Mouse (Mus musculus) kidney, postnatal 10 days (tissue): ENCODE results near the gene Tmem63c.
A peak's percentile ranks its signal among the peaks of the same experiment; 100 is the strongest.

Experiments
- DNase-seq: peaks from one replicate; pipeline ENCODE4 v3.0.0; 2021; ENCODE audit warnings: mixed read lengths

Tmem63c gene

GRCm38 (mm10) chr12:87002209-87002608 lies 18.9 kb upstream of the Tmem63c start:
- DNase-seq: no peak

GRCm38 (mm10) chr12:87002815-87003214 lies 18.3 kb upstream of the Tmem63c start:
- no peak for DNase-seq

- no peak for DNase-seq
Observed at GRCm38 (mm10) chr12:87003606-87004005, 17.5 kb upstream of the Tmem63c start.

- DNase-seq: no peak
Observed at GRCm38 (mm10) chr12:87004596-87004995, 16.5 kb upstream of the Tmem63c start.

DNA sequence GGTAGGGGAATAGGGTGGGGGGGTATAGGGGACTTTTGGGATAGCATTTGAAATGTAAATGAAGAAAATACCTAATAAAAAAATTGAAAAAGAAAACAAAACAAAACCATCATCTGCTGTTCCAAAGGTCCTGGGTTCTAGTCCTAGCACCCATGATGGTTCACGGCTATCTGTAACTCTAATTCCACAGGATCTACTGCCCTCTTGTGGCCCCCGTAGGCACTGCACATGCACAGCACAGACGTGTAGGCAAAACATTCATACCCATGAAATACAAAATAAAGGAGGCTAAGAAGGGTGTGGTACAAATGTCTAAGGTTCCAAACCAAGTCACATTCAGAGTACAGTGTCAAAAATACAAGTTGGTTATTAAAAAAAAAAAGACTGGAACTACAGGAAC lies 4.1 kb upstream of the Tmem63c start:
- peak; percentile 32 for DNase-seq

GRCm38 (mm10) chr12:87018756-87019155 lies 2.4 kb upstream of the Tmem63c start:
- DNase-seq: no peak

DNA sequence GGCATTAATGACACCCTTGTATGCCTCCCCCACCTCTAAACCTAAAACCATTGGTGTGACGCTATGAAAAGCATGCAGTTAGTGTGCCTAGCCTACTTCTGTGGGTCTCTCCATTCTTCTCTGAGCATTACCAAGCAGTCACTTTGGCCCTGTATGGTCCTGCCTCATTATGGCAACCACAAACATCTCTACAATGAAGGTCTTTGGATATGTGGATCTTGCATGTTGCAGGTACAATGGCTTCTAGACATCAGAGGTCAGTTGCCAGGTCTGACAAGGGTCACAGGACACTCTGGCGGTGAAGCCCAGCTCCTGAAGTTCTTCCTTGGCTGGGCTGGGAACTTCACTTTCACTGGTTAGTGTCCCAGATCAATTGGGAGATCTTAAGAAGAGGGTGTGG lies 866 bp downstream of the Tmem63c start:
- no peak for DNase-seq

DNA sequence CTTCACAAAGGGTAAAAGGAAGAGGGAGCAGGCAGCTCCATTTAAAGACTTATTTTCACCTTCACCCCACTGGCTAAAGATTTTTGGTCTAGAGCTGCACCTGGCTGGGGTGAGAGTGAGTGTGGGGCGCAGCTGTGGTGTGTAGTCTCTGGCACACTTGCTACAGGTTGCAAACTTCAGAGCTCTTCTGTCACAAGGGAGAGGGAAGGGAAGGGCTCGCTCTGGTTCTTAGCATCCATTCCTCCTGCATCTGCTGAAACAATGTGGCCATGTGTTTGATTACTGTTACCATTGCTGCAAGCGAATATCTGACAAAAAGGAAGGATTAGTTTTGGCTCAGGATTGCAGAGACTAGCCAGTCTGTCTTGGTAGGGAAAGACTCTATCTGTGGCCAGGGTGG lies 2.3 kb downstream of the Tmem63c start:
- no peak for DNase-seq

- DNase-seq: peak; percentile 18
Observed at GRCm38 (mm10) chr12:87026109-87026870, 5.2 kb downstream of the Tmem63c start.

- no peak for DNase-seq
Observed at GRCm38 (mm10) chr12:87026871-87027240, 5.7 kb downstream of the Tmem63c start.

GRCm38 (mm10) chr12:87027391-87027790 lies 6.3 kb downstream of the Tmem63c start:
- no peak for DNase-seq

DNA sequence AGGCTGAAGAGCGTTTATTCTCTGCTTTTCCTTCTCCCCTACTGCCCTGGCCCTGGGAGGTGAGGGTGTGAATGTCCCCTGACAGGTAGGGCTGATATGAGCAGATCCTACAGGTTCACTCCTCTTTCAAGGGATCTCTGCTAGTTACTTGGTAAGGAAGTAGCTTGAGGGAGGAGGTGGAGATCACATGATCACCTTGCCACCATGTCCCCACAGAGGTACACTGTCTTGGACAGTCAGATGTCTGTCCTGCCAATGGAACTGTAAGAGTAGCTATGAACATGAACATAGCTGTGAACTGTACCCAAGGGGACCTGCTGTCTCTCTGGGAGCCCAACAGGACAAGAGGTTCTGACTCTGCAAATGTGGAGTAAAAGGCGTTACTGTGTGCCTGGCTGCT lies 6.9 kb downstream of the Tmem63c start:
- no peak for DNase-seq

DNA sequence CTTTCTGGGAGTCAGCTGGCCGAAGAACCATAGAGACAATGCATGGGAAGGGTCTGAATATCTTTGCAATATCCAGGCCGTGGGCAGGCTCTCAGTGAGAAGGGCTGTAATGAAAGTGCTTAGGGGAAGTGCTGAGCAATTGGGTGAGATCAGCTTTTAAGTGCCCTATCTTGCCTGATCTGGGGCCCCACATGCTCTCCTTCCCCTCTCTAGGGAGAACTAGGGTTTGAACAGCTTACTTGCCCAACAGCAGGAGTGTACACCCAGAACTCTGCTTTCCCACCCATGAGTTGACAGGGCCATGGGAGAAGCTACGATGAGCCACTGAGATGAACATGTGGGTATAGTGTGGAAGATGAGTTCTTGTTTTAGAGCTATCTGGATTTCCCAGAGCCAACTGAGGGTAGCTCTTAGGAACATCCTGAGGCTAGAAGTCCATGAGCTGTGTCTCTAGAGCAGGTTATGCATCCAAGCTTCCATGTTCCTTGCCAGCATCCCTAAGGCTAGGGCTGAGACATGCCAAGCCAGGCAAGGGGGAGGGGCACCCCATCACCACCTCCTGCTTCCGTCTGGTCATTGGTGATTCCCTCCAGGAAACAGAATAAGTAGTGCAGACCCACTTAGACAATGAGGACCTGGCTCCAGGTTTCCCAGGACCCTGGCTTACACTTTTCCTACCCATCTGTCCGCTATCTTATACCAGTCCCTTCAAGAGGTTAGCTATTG lies 8.3 kb downstream of the Tmem63c start:
- no peak for DNase-seq

DNA sequence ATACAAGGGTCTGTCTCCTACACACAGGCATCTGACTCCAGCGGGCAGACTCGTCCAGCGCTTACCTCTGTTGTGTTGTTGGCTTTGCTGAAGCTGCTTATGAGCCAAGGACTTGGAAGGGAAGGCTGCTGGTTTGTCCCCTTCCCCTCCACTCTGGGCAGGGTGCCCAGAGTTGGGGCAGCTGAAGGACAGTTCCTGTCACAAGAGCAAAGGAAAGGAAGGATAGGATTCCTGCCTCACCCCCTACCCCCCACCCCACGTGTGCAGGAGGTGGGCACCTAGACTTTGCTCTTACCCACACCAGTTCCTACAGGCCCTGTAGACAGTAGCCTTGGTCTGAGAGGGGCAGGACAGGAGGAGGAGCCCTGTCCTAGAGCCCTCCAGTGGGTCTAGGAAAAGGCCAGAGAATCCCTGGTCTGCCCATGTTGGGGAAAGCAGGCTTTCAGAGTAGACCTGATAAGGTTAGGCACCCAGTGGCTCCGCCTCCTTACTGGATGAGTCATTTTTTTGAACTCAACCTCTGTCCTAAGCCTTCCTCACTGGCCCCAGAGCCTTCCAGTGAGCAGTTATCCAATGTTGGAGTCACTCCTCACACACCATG lies 10.1 kb downstream of the Tmem63c start:
- peak; percentile 30 for DNase-seq

DNA sequence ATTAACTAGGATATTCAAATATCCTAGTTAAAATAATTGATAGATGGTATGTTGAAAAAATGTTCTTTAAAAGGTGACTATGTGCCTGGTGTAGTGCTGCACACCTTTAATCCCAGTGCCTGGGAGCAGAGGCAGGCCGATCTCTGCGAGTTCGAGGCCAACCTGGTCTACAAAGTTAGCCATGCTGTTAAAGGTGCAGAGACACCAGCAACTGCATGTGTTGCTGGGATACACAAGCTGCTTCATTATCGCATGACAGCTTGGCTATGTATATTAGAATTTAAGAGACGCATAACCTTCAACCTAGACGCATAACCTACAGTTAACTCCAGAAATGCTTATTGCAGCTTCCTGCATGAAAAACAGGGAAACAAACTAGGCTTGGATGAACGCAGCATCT lies 15.5 kb downstream of the Tmem63c start:
- no peak for DNase-seq

DNA sequence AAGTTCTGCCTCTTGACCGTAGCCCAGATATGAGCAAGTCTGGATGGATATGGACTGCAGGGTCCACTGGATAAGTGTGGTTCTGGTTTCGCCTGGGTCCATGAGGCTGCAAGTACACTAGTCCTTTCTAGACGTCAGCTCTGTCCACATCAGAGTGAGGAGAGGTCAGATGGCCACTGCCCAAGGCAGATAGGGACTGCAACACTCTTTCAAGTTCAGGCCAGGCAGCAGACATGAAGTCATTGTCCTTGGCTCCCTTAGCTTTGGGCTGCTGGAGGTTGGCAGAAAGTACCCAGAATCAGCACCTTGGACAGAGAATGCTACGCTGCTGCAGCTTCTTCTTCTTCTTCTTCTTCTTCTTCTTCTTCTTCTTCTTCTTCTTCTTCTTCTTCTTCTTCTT lies 19.0 kb downstream of the Tmem63c start:
- DNase-seq: peak; percentile 45

GRCm38 (mm10) chr12:87040857-87041256 lies 19.7 kb downstream of the Tmem63c start:
- no peak for DNase-seq

GRCm38 (mm10) chr12:87042456-87042855 lies 21.3 kb downstream of the Tmem63c start:
- DNase-seq: no peak

GRCm38 (mm10) chr12:87043221-87043620 lies 22.1 kb downstream of the Tmem63c start:
- DNase-seq: no peak

- no peak for DNase-seq
Observed at GRCm38 (mm10) chr12:87044711-87045110, 23.6 kb downstream of the Tmem63c start.

- no peak for DNase-seq
Observed at GRCm38 (mm10) chr12:87047536-87047935, 26.4 kb downstream of the Tmem63c start.

- peak; percentile 91 for DNase-seq
Observed at GRCm38 (mm10) chr12:87052661-87053321, 31.7 kb downstream of the Tmem63c start.

DNA sequence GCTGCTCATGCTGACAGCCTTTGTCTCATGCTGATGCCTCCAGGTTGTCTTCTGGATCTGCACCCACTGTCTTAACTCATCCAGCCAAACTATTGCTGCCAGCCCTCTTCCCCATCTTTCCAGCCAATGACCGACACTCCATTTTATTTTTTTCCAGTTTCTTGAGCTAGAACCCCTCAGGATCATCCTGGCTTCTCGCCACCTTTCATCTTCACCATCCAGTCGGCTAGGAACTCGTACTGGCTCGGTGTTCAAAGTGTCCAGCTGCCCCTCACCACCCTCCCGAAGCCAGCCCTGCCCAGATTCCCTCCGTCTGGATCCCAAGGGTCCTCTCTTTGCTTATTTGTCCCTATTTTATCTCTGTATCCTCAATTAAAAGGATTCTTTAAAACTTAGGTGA lies 33.7 kb downstream of the Tmem63c start:
- no peak for DNase-seq

DNA sequence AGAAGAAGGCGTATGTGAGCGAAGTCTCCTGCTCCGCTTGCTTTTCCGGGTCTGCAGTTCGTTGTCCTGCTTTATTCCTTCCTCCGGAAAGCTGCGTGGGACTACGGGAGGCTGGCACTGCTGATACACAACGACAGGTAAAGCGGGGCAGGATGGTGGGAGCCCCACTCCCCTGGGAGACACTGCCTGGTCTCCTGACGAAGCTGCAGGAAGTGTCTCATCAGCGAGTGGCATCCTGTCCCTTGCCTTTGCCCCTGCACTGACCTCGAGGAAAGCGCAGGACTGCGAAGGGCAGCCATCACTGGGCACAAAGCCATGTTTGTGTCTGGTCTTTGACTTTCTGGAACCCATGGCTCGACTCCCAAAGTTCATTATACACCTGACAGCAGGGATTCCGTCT lies 35.9 kb downstream of the Tmem63c start:
- peak; percentile 53 for DNase-seq
